ENCODE assay signal across 12 mouse cellular contexts in genomic region chr15:101129412-101129811, GRCm38 (mm10). TPM values are rescaled to one million over a fixed set of nuclear protein-coding genes. Genes with fewer than 3 reads are reported as not detected.
DNase-seq lines count a peak whose midpoint lies in the region; ATAC-seq and TF ChIP-seq lines count a peak whose summit lies in the region.
"Had no signal": no experiment of that assay in that cellular context is flagged by ENCODE, and none has a peak within 500 bp of the region (broad histone marks: within the 10 kb centered on the region; RNA-seq: fewer than 3 reads in every experiment).

No protein-coding gene starts in this region.

- WGBS in heart, embryonic 14.5 days = 7% methylated on average over 5 of the region's 5 CpGs
- WGBS in limb, embryonic 13.5 days = 41% methylated on average over 5 of the region's 5 CpGs

- DNase-seq in heart, postnatal 14 days = no peak
- no peak for DNase-seq in testis, postnatal 10 days (ENCODE audit: low spot score)
- no peak for DNase-seq in thymus, postnatal 25 days
- no peak for DNase-seq in left cerebral cortex, postnatal 10 days (ENCODE audit: extremely low spot score in 1 of 2, low spot score in 2 of 2)
- no peak for DNase-seq in urinary bladder, postnatal 25 days (ENCODE audit: low spot score)
- DNase-seq: adrenal gland, adult 8-10 months had no signal

- H3K9me3 ChIP-seq in heart, embryonic 14.5 days (ENCODE audit: control insufficient read depth, low read length) = no peaks in the 10 kb centered on the region
- H3K9me3 ChIP-seq in limb, embryonic 13.5 days = peaks cover 4% of the 10 kb centered on the region; the same call in 1 of the 2 replicates

- intact Hi-C loops in heart, postnatal 14 days (cut with DNase I) = loop anchor here (2.0 kb wide), 1 partner anchor 15 kb away; no protein-coding TSS in a partner anchor
- intact Hi-C loops in left cerebral cortex, postnatal 10 days (cut with DNase I) = no loop called here

- peaks cover 28 to 31% of the 10 kb centered on the region in 2 experiments for H3K4me1 ChIP-seq in heart, embryonic 14.5 days (ENCODE audit: control insufficient read depth in 2 of 2, insufficient read depth in 2 of 2, low read length in 2 of 2)
- peaks cover 26% of the 10 kb centered on the region for H3K4me1 ChIP-seq in testis, adult 2 months (ENCODE audit: control insufficient read depth, insufficient read depth, low read length)
- H3K4me1 ChIP-seq in limb, embryonic 13.5 days = peaks cover 50% of the 10 kb centered on the region

- peak overlapping the region; percentile 70; the same call in 1 of the 2 replicates for H3K9ac ChIP-seq in heart, embryonic 14.5 days (ENCODE audit: low read length)
- H3K9ac ChIP-seq in limb, embryonic 13.5 days = 0 out of 2 replicates have a peak overlapping the region, but pooled peaks have one; percentile 71

- no peaks in the 10 kb centered on the region for H3K36me3 ChIP-seq in heart, embryonic 14.5 days (ENCODE audit: control insufficient read depth, insufficient read depth, low read length)
- H3K36me3 ChIP-seq in testis, adult 2 months (ENCODE audit: control insufficient read depth, insufficient read depth, low read length) = no peaks in the 10 kb centered on the region
- H3K36me3 ChIP-seq in limb, embryonic 13.5 days = no peaks in the 10 kb centered on the region

- peaks cover 38% of the 10 kb centered on the region for H3K27me3 ChIP-seq in heart, embryonic 14.5 days (ENCODE audit: control insufficient read depth, insufficient read depth, low read length)
- peaks cover 3% of the 10 kb centered on the region; the same call in 1 of the 2 replicates for H3K27me3 ChIP-seq in testis, adult 2 months (ENCODE audit: control insufficient read depth, insufficient read depth, low read length)
- peaks cover 49% of the 10 kb centered on the region for H3K27me3 ChIP-seq in limb, embryonic 13.5 days

- H3K4me2 ChIP-seq in heart, embryonic 14.5 days (ENCODE audit: low read length) = peak overlapping the region; percentile 68
- H3K4me2 ChIP-seq in limb, embryonic 13.5 days (replicated peaks) = peak overlapping the region; percentile 74

- H3K27ac ChIP-seq in heart, embryonic 14.5 days (replicated peaks in 1 of 2; ENCODE audit: control insufficient read depth in 1 of 2, insufficient read depth in 1 of 2, low read depth in 2 of 2, low read length in 2 of 2) = no peak overlapping the region
- H3K27ac ChIP-seq in testis, adult 2 months (ENCODE audit: control insufficient read depth, insufficient read depth, low read depth, low read length) = no peak overlapping the region
- no peak overlapping the region for H3K27ac ChIP-seq in limb, embryonic 13.5 days

- ATAC-seq in heart, embryonic 14.5 days (ENCODE audit: insufficient number of reproducible peaks, insufficient read depth, low FRiP score, low read depth) = no peak
- ATAC-seq in limb, embryonic 13.5 days (ENCODE audit: low FRiP score, low read depth) = no peak

- H3K4me3 ChIP-seq in heart, embryonic 14.5 days (ENCODE audit: control insufficient read depth in 1 of 2, insufficient read depth in 1 of 2, low read depth in 1 of 2, low read length in 2 of 2) = peak overlapping the region; percentile 45 to 47
- peak overlapping the region; percentile 38 for H3K4me3 ChIP-seq in testis, adult 2 months (ENCODE audit: control insufficient read depth, low read depth, low read length)
- peak overlapping the region; percentile 46 for H3K4me3 ChIP-seq in limb, embryonic 13.5 days

- TF ChIP-seq CTCF in testis, adult 2 months (IDR thresholded peaks at IDR 0.05; ENCODE audit: control insufficient read depth, insufficient read depth, insufficient replicate concordance, low read depth, low read length) = no peak

- no peak for TF ChIP-seq POLR2A in testis, adult 2 months (IDR thresholded peaks at IDR 0.05; ENCODE audit: control insufficient read depth, low read depth, low read length)

RNA-seq across cellular contexts. Expression of gene Acvrl1, which starts 1.1 kb away (rescaled TPM):
- polyA plus RNA-seq in heart, embryonic 14.5 days (2014; fragmentation: Nextera tagmentation; extraction: Ambion mirVana) = 5.8 and 8.1 TPM in 2 replicates
- total RNA-seq in heart, postnatal 14 days (2021) = 10 to 100 TPM; 28.5 to 31.5 TPM
- polyA plus RNA-seq in testis, adult 2 months (2012; rRNA removed) = 3.5 and 4.8 TPM in 2 replicates
- 9.6 TPM in 2 replicates for polyA plus RNA-seq in limb, embryonic 13.5 days (2015; fragmentation: Nextera tagmentation; extraction: Ambion mirVana)
- total RNA-seq in left cerebral cortex, postnatal 10 days (2021) = 10 to 100 TPM; 13.1 TPM

RNA-seq across cellular contexts. Expression of gene Ankrd33, which starts 13.9 kb away (rescaled TPM):
- polyA plus RNA-seq in heart, embryonic 14.5 days (2014; fragmentation: Nextera tagmentation; extraction: Ambion mirVana) = not detected in 2 replicates
- total RNA-seq in heart, postnatal 14 days (2021) = not detected
- polyA plus RNA-seq in testis, adult 2 months (2012; rRNA removed) = not detected in 2 replicates
- polyA plus RNA-seq in limb, embryonic 13.5 days (2015; fragmentation: Nextera tagmentation; extraction: Ambion mirVana) = not detected in 2 replicates
- not detected for total RNA-seq in left cerebral cortex, postnatal 10 days (2021)
- total RNA-seq: heart, adult 18-20 months; liver, adult 2 months had no signal
- polyA plus RNA-seq: cortical plate, adult 2 months; liver, adult 2 months had no signal

RNA-seq across cellular contexts. Expression of gene Acvr1b, which starts 44.5 kb away (rescaled TPM):
- polyA plus RNA-seq in heart, embryonic 14.5 days (2014; fragmentation: Nextera tagmentation; extraction: Ambion mirVana) = 7.3 and 8.7 TPM in 2 replicates
- total RNA-seq in heart, postnatal 14 days (2021) = 10 to 100 TPM; 14.5 to 14.7 TPM
- 15.2 and 16.7 TPM in 2 replicates for polyA plus RNA-seq in testis, adult 2 months (2012; rRNA removed)
- 6.1 and 7.1 TPM in 2 replicates for polyA plus RNA-seq in limb, embryonic 13.5 days (2015; fragmentation: Nextera tagmentation; extraction: Ambion mirVana)
- total RNA-seq in left cerebral cortex, postnatal 10 days (2021) = 100 to 1,000 TPM; 110 to 113 TPM

RNA-seq across cellular contexts. Expression of gene Fignl2, which starts 51.0 kb away (rescaled TPM):
- 0.20 and 0.26 TPM in 2 replicates for polyA plus RNA-seq in heart, embryonic 14.5 days (2014; fragmentation: Nextera tagmentation; extraction: Ambion mirVana)
- total RNA-seq in heart, postnatal 14 days (2021) = 1 to 10 TPM; 2.3 to 2.8 TPM
- 0.44 and 0.46 TPM in 2 replicates for polyA plus RNA-seq in testis, adult 2 months (2012; rRNA removed)
- polyA plus RNA-seq in limb, embryonic 13.5 days (2015; fragmentation: Nextera tagmentation; extraction: Ambion mirVana) = 0.20 and 0.26 TPM in 2 replicates
- total RNA-seq in left cerebral cortex, postnatal 10 days (2021) = 1 to 10 TPM; 1.0 to 1.1 TPM
